Mouse (Mus musculus) spleen, postnatal 4 days (tissue): ENCODE measurements around the gene Acbd3.

Source experiments
- DNase-seq, 2 experiments: peaks; one replicate each; pipeline ENCODE4 v3.0.0; 2022; ENCODE audit warnings: low spot score in 2 of 2

The Acbd3 gene

GRCm38 (mm10) chr1:180762180-180762579 is 36.3 kb downstream of the Acbd3 start:
- no peak for DNase-seq

GRCm38 (mm10) chr1:180762679-180763078 is 36.8 kb downstream of the Acbd3 start:
- DNase-seq = no peak

GRCm38 (mm10) chr1:180763307-180763706 is 37.5 kb downstream of the Acbd3 start:
- no peak for DNase-seq

GRCm38 (mm10) chr1:180763828-180764227 is 38.0 kb downstream of the Acbd3 start:
- peak; percentile 79 to 88 for DNase-seq

GRCm38 (mm10) chr1:180765393-180765792 is 39.5 kb downstream of the Acbd3 start:
- no peak for DNase-seq

- peak in 1 of 2 experiments; percentile 30 for DNase-seq
These were observed 40.7 kb downstream of the Acbd3 start for GRCm38 (mm10) chr1:180766557-180766956.

- DNase-seq = peak; percentile 31 to 72
These were observed 41.9 kb downstream of the Acbd3 start for GRCm38 (mm10) chr1:180767541-180768333.

- DNase-seq = peak; percentile 77 to 92
These were observed 42.7 kb downstream of the Acbd3 start for GRCm38 (mm10) chr1:180768334-180769168.

- peak in 1 of 2 experiments; percentile 69 for DNase-seq
These were observed 45.5 kb downstream of the Acbd3 start for GRCm38 (mm10) chr1:180771306-180771705.

- DNase-seq = no peak
These were observed 45.9 kb downstream of the Acbd3 start for GRCm38 (mm10) chr1:180771722-180772121.

GRCm38 (mm10) chr1:180772291-180772690 is 46.4 kb downstream of the Acbd3 start:
- no peak for DNase-seq

- peak in 1 of 2 experiments; percentile 73 for DNase-seq
These were observed 48.8 kb downstream of the Acbd3 start for GRCm38 (mm10) chr1:180774664-180775063.

GRCm38 (mm10) chr1:180775317-180775716 is 49.5 kb downstream of the Acbd3 start:
- DNase-seq = no peak

- DNase-seq = no peak
These were observed 50.1 kb downstream of the Acbd3 start for GRCm38 (mm10) chr1:180775849-180776493.

GRCm38 (mm10) chr1:180776494-180776893 is 50.7 kb downstream of the Acbd3 start:
- no peak for DNase-seq

- DNase-seq = no peak
These were observed 51.4 kb downstream of the Acbd3 start for GRCm38 (mm10) chr1:180777289-180777659.

- DNase-seq = peak; percentile 81 to 92
These were observed 52.0 kb downstream of the Acbd3 start for GRCm38 (mm10) chr1:180777660-180778402.

GRCm38 (mm10) chr1:180778403-180778754 is 52.5 kb downstream of the Acbd3 start:
- no peak for DNase-seq

- no peak for DNase-seq
These were observed 53.1 kb downstream of the Acbd3 start for GRCm38 (mm10) chr1:180778941-180779340.

GRCm38 (mm10) chr1:180780291-180780690 is 54.4 kb downstream of the Acbd3 start:
- no peak for DNase-seq

GRCm38 (mm10) chr1:180781250-180781649 is 55.4 kb downstream of the Acbd3 start:
- no peak for DNase-seq
